Mouse (Mus musculus): Measurements from ENCODE around the gene Cox15. TPM values are rescaled to one million over a fixed set of nuclear protein-coding genes. Genes with fewer than 3 reads are reported as not detected.
A peak's percentile ranks its signal among the peaks of the same experiment; 100 is the strongest.

The Cox15 gene
- total RNA-seq, 2 experiments from 2014 or later, result 26.0 to 32.6 TPM

DNA sequence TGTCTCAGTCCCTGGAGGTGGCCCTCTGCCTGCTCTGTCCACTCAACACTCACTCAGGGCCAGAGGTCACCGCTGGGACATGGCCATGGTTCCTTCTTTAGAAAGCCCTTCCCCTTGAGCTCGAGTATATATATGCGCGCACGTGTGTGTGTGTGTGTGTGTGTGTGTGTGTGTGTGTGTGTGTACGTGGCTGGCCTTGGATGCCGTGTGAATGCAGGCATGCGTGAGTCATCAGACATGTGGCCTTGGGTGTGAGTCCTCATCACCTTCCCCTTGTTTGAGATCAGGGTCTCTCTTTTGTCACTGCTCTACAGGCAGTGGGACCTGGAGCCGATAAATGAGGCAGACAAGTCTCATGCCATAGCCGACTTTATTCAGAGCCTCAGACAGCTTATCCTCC lies 29.3 kb downstream of the Cox15 start:
- intact Hi-C loops (cut with DNase I; ENCODE audit: low total_unique reads), result no loop called here
- DNase-seq, result no peak

DNA sequence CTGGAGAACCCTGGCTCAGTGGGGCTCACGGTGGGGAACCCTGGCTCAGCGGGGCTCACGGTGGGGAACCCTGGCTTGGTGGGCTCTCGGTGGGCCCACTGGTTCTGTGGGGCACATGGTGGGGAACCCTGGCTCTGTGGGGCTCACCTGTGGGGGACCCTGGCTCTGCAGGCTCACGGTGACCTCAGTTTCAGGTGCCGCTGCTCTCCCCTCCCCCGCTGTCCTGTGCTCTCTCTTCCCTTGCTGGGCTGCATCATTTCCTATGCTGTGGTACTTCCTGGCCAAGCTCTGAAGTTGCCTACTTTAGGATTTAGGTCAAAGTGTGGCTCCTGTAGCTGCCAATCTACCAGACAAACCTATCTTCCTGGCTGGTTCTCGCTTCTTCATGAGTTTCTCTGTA lies 29.9 kb downstream of the Cox15 start:
- intact Hi-C loops (cut with DNase I; ENCODE audit: low total_unique reads), result no loop called here
- no peak for DNase-seq

DNA sequence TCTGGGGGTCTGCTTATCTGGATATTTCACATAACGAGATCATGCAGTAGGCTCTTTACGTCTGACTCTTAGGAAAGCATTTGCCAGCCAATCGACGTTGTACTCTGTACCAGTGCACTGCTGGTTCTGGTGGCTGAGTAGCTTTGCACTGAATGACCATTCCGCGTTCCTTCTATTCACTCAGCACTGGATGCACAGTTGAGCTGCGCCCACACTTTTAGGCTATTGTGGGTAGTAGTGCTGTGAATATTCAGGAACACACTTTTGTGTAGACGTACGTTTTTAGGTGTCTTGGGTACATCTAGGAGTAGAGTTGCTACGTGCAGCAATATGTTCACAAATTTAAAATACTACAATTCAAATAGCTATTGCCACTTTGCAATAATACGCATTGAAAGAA lies 32.7 kb downstream of the Cox15 start:
- intact Hi-C loops (cut with DNase I; ENCODE audit: low total_unique reads), result no loop called here
- no peak for DNase-seq

DNA sequence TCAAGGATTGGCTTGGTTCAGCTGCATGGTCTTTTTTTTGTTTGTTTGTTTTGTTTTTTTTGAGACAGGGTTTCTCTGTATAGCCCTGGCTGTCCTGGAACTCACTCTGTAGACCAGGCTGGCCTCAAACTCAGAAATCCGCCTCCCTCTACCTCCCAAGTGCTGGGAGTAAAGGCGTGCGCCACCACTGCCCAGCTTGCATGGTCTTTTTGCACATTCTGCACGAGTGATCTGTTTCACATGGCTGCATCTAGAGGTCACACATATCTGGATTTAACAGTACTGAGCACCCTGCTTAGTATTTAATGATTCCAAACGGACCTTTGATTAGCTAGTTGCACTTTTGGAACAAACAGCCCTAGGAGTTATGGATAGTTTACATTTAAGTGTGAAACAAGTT lies 40.8 kb downstream of the Cox15 start:
- DNase-seq, result no peak
- intact Hi-C loops (cut with DNase I; ENCODE audit: low total_unique reads), result no loop called here

DNA sequence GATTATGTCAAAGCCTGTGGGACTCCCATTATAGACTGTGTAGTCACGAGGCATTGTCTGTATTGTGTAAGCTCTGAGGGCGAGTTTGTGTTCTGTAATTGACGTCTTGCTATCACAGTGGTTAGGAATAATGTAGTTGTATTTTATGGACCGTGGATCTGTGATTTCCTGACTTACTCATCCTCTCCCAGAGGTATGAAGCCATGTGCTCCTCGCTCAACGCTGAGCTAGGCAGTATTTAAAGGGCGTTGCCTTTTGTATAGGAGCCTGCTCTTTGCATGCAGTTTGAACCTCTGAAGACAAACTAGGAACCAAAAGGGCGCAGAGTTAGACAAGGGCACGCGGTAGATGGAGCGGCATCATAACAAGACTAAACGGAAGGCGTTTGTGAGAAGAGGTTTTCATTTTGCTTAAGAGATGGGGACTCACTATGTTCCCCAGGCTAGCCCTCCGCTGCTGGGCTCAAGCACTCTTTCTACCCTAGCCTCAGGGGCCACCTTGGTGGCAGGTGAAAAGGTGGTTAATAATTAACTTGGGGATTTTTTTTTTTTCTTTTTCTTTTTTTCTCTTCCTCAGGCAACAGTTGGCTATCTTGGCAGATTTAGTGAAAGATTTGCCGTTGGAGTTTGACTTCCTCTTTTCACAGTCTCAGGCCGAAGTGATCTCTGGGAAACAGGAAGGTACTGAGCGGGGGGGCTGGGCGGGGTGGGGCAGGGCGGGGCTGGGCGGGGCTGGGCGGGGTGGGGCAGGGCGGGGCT lies 41.5 kb downstream of the Cox15 start:
- intact Hi-C loops (cut with DNase I; ENCODE audit: low total_unique reads), result no loop called here

DNA sequence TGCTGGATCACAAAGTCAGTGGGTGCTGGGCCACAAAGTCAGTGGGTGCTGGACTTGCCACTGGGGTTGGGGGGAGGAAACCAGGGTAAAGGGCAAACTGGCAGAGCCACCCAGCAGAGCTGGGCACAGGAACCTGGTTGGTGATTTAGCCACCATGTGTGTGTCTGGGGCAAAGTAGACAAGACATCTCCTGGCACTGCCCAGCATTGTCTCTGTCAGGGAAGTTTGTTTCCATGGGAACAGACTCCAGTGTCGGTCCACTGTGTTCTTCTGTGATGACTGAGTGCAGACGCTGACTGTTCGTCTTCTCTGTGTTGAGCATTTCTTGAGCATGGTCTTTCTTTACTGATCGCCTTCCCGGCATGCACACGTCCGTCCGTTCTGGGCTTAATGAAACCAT lies 43.5 kb downstream of the Cox15 start:
- intact Hi-C loops (cut with DNase I; ENCODE audit: low total_unique reads), result no loop called here
- DNase-seq, result no peak

More for the DNA sequence above, 41.5 kb downstream of the Cox15 start:
- DNase-seq, result no peak

DNA sequence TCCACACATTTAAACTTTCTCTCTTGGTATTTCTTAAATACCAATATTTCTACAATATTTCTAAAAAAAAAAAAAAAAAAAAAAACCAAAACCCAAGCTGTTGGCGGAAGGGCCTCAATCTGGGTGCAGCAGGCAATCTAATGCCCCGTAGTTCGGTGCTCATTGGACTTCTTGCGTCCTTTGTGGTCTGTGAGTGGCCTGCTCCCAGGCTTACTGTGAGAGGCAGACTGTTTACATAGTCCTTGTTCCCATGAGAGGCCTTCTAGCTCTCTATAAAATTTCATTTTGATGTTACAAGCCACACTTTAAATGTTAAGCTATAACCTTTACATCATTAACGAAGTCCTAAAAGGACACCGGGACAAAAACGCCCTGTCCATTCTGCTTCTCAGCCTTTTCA lies 44.6 kb downstream of the Cox15 start:
- DNase-seq, result no peak
- intact Hi-C loops (cut with DNase I; ENCODE audit: low total_unique reads), result no loop called here

DNA sequence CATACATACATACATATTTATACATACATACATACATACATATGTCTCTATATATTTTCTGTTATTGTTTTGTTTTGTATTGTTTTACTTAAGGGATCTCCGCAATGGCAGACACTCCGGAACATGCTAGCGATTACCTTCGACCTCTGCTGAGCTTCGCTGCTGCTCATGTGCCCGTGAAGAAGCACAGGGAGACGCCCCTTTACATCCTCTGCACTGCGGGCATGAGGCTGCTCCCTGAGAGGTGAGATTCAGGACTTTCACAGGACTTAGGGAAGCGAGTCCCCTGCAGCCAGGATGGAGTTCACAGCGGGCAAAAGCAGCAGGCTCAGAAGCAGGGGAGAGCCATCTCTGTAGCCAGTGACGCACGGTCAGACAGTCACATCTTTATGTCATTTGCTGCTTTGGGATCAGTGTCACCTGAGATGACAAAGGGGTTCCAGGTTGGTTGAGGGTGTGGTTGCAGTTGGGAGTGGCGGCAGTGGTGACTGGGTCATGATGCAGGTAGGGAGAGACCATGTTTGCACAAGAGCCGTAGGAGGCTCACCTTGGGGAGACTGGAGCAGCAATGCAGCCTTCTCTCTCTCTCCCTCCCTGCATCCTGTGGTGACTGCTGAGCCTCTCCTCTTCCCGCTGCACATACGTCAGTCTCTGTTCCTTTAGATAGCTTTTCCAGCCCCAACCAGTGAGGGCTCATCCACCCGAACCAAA lies 47.9 kb downstream of the Cox15 start:
- no peak for DNase-seq
- intact Hi-C loops (cut with DNase I; ENCODE audit: low total_unique reads), result no loop called here

DNA sequence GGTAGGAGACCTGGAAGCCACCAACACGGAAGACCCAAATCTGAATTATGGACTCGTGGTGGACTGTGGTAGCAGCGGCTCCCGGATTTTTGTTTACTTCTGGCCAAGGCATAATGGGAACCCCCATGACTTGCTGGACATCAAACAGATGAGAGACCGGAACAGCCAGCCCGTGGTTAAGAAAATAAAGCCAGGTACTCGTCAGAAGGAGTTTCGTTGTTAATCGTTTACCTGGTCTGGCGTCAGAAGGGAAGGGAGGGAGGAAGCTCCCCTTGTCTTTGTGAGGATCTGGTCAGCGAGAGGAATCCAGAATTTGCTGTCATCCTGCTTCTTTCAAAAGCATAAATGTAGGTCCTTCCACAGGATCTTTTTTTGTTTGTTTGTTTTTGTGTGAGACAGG lies 48.6 kb downstream of the Cox15 start:
- intact Hi-C loops (cut with DNase I; ENCODE audit: low total_unique reads), result no loop called here
- no peak for DNase-seq

DNA sequence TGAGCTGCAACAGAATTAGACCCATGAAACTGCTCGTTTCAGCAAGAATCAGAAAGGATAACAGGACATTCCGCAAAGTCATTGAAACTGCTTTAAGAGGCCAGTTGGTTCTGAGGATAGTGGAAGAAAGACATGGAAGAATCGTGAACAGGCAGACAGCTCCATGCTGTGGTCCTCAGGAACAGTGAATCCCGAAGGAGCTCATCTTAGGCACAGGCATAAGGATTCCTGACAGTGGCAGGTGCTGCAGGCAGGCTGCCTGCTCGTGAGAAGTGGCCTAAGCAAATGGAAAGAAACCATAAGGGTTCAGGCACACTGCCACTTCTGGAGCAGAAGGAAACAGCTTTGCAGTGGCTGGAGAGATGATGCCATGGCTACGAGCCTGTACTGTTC lies 53.0 kb downstream of the Cox15 start:
- intact Hi-C loops (cut with DNase I; ENCODE audit: low total_unique reads), result no loop called here
- DNase-seq, result no peak

DNA sequence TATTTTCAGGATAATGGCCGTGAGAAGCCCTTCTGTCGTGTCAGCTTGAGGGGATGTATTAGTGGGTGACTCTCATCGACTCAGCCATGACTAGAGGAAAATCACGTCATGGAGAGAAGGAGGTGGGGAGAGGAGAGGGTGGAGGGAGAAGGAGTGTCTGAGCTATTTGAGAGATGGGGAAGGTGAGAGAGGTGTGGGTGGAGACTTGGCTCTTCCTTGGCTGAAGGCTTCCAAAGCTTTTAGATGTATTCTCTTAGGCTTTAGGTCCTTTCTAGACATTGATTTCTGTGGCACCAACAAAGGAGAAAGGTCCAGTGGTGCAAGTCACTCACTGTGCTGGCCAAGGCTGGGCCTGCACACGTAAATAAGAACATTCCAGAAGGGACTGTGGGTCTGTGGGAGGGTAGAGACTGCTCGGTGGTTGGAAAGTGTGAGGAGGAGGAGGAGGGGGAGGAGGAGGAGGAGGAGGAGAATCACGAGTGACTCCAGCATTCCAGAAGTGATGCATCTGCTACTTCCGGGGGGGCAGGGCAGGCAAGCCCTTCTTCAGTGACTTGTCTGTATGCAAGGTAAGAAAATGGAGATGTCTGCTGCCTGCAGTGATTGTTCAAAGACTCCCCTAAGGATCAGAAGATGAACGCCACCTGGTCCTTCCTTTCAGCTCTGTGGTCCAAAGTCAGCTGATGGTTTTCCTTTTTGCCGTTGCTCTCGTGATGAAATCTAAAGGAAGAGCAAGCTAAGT lies 53.6 kb downstream of the Cox15 start:
- intact Hi-C loops (cut with DNase I; ENCODE audit: low total_unique reads), result no loop called here

DNA sequence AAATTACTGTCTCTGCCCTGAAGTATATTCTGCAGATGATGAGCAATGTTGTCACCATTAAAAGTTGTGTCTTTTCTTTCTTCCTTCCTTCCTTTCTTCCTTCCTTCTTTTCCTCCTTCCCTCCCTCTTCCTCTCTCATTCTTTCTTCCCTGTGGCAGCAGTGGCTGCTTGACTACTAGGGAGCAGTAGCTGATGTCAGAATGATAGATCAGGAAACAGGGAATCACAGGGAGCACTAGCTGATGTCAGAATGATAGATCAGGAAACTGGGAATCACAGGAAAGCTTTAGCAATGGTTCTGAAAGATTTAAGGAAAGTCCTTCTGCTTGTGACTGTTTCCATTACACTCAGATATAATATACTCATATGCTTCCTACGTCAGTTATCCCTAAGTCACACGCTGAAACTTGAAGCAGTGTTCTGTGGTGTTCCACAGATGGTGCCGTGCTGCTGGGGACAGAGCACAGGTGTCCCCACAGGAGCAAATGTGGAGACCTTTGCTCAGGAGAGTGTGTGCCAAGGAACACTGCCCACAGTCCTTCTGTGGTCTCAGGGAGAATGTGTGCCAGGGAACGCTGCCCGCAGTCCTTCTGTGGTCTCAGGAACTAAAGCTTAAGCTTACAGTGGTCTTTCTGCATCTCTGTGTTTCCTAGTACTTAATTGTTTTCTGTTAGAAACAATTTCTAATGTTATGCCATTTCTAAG lies 55.0 kb downstream of the Cox15 start:
- intact Hi-C loops (cut with DNase I; ENCODE audit: low total_unique reads), result no loop called here
- no peak for DNase-seq

More for the DNA sequence above, 53.6 kb downstream of the Cox15 start:
- no peak for DNase-seq

DNA sequence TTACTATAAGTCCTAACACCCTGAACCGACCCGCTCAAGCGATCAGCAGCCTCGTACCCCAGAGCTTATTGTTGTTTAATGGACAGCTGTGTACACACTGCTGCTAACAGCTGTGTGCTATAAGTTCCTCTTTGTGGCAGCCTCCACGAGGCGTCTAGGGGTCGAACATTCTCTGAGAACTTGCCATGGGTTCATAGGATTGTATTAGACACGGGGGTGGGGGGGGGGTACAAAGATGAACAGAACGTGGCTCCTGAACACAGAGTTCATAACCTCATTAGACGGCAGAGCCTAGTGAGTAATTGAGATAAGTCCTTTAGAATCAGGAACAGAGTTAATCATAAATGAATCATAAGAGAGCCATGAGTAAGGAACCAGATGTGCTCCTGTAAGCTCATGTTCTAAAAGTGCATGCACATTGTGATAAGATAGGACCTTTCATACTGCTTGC lies 57.3 kb downstream of the Cox15 start:
- intact Hi-C loops (cut with DNase I; ENCODE audit: low total_unique reads), result no loop called here

DNA sequence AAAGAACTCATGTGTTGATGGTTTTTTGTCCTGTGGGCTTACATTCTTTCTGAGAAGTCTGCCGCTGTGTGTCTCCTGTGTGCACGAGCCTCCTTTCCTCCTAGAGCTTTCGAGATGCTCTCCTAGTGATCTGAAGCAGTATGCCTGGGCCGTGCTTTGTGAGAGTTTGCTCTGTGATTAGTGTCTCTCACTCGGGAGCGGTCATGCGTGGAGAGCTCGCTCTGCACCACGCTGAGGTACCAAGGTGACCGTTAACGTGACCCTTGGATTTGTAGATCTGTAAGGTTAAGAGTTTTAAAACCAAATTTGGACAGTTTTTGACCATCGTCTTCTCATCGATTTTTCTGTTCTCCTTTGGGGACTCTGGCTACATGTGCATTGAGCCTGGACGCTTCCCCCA lies 60.0 kb downstream of the Cox15 start:
- intact Hi-C loops (cut with DNase I; ENCODE audit: low total_unique reads), result no loop called here

More for the DNA sequence above, 57.3 kb downstream of the Cox15 start:
- no peak for DNase-seq

DNA sequence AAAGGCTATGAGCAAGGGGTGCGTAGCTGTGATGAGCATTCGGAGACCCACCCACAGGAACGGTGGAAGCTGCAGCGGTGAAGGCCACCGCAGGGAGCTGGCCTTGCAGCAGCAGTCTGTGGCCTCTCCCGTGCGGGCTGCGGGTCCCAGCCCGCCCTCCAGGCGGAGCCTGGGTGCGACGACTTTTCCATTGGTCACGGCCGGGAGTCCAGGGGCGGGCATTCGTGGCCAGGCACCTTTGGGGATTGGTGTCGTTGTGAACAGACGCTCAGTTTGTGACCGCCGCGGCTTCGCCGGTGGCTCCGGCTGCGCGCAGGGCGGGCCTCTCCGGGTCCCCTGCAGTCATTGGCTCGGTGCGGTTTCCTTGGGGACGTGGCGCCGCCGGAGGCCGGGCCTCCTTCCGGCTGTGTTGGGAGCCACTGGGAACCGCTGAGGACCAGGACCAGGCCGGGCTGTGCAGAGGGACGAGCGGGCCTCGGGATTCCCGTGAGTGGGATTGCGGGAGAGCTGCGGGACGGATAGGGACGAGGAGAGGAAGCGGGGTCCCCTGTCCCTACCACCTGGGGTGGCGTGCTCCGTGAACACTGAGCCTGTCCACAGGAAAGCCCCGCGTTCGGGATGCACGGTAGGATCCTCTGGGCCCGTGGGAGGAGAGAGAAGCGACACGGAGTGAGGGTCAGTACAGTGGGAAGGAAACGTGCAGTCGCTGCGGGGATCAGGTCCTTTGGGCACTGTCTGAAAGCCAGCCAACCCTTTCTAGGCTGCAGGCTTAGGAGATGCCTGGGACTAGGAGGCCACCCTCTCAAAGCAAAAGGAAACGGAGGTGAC lies 63.2 kb downstream of the Cox15 start, which contains the start of gene Entpd7:
Gene Entpd7, plus strand, starts transcription at position 254 of the 828 bp plus-strand sequence.
- intact Hi-C loops (cut with DNase I; ENCODE audit: low total_unique reads), result no loop called here
- peak; percentile 97 for DNase-seq

More for the DNA sequence above, 60.0 kb downstream of the Cox15 start:
- DNase-seq, result no peak
